Mouse (Mus musculus) CH12.LX (cell line): ENCODE data around the gene Mindy3. TPM values are rescaled to one million over a fixed set of nuclear protein-coding genes. Genes with fewer than 3 reads are reported as not detected.

ENCODE experiments used
- DNase-seq: peaks from one replicate; pipeline ENCODE4 v3.0.0-alpha.2; 2013; ENCODE audit errors: extremely low read depth
- H3K27ac ChIP-seq: 2 replicates; pipeline ENCODE4 v1.5.1; 2012; ENCODE audit warnings: low read depth, mild to moderate bottlenecking, control low read depth, moderate library complexity; ENCODE audit not compliant: insufficient read depth
- H3K27me3 ChIP-seq: replicated peaks from 2 replicates; pipeline ENCODE3; 2012; ENCODE audit warnings: inconsistent platforms
- H3K36me3 ChIP-seq, 2 experiments: replicated peaks in 1 of 2; 2 replicates each; pipeline versions ENCODE3 to v1.6.1; 2012; ENCODE audit warnings: inconsistent platforms in 1 of 2, low read length in 1 of 2, mild to moderate bottlenecking in 1 of 2, mixed read lengths in 1 of 2, moderate library complexity in 1 of 2; ENCODE audit not compliant: control insufficient read depth in 1 of 2, insufficient read depth in 1 of 2
- H3K4me1 ChIP-seq, 2 experiments: 2 replicates each; pipeline ENCODE4 v1.6.1; 2012; ENCODE audit warnings: inconsistent platforms in 1 of 2, moderate library complexity in 1 of 2; ENCODE audit not compliant: insufficient read depth in 2 of 2, control insufficient read depth in 1 of 2
- H3K4me2 ChIP-seq: 2 replicates; pipeline ENCODE4 v1.6.1; 2012; ENCODE audit warnings: low read depth, mild to moderate bottlenecking, control low read depth; ENCODE audit not compliant: poor library complexity, insufficient read depth, severe bottlenecking
- H3K4me3 ChIP-seq, 3 experiments: fragments of 150-350 bp in 1 of 3; sonication (generic) in 1 of 3; replicated peaks in 1 of 3; 2 replicates each; pipeline versions ENCODE3 to v1.5.1; 2011 to 2012; ENCODE audit warnings: low read depth in 2 of 3, low read length in 2 of 3, mild to moderate bottlenecking in 2 of 3, moderate library complexity in 2 of 3, control low read depth in 1 of 3, improper control_type of control experiment in 1 of 3, inconsistent platforms in 1 of 3, mixed read lengths in 1 of 3; ENCODE audit not compliant: poor library complexity in 1 of 3
- H3K79me2 ChIP-seq: replicated peaks from 2 replicates; pipeline ENCODE4 v1.6.1; 2012; ENCODE audit warnings: mild to moderate bottlenecking, moderate library complexity; ENCODE audit not compliant: control insufficient read depth, poor library complexity, insufficient read depth, severe bottlenecking; ENCODE audit errors: extremely low read depth
- H3K9ac ChIP-seq: 2 replicates; pipeline ENCODE4 v1.6.1; 2012; ENCODE audit warnings: low read depth, mild to moderate bottlenecking, control low read depth, moderate library complexity; ENCODE audit not compliant: insufficient read depth
- H3K9me3 ChIP-seq: replicated peaks from 2 replicates; pipeline ENCODE3; 2012; ENCODE audit warnings: low read length, inconsistent platforms, mixed read lengths
- BHLHE40 ChIP-seq: IDR thresholded peaks from 2 replicates; pipeline ENCODE4 v1.6.1; 2011; ENCODE audit warnings: mild to moderate bottlenecking, low read depth, low read length, improper control_type of control experiment
- E2F4 ChIP-seq: IDR thresholded peaks from 2 replicates; pipeline ENCODE4 v1.6.1; 2011; ENCODE audit warnings: low read depth, low read length, improper control_type of control experiment; ENCODE audit not compliant: insufficient replicate concordance
- ELF1 ChIP-seq: IDR thresholded peaks from 2 replicates; pipeline ENCODE4 v1.6.1; 2014; ENCODE audit warnings: low read depth, mild to moderate bottlenecking, inconsistent platforms, low read length, improper control_type of control experiment
- EP300 ChIP-seq: IDR thresholded peaks from 2 replicates; pipeline ENCODE4 v1.6.1; 2011; ENCODE audit warnings: low read length, improper control_type of control experiment
- IRF4 ChIP-seq: IDR thresholded peaks from 2 replicates; pipeline ENCODE4 v1.6.1; 2014; ENCODE audit warnings: low read depth, mild to moderate bottlenecking, inconsistent platforms, low read length, improper control_type of control experiment
- JUN ChIP-seq: IDR thresholded peaks from 2 replicates; pipeline ENCODE4 v1.6.1; 2011; ENCODE audit warnings: low read depth, mild to moderate bottlenecking, low read length, improper control_type of control experiment, moderate library complexity; ENCODE audit not compliant: insufficient read depth
- JUND ChIP-seq: conservative IDR thresholded peaks from 2 replicates; pipeline ENCODE4 v1.6.1; 2011; ENCODE audit warnings: low read depth, low read length, improper control_type of control experiment
- KAT2A ChIP-seq: IDR thresholded peaks from 2 replicates; pipeline ENCODE4 v1.6.1; 2012; ENCODE audit warnings: low read length, improper control_type of control experiment, inconsistent platforms; ENCODE audit not compliant: insufficient replicate concordance
- MAFK ChIP-seq: IDR thresholded peaks from 2 replicates; pipeline ENCODE4 v1.6.1; 2011; ENCODE audit warnings: low read length, improper control_type of control experiment; ENCODE audit not compliant: insufficient replicate concordance
- MAX ChIP-seq: IDR thresholded peaks from 2 replicates; pipeline ENCODE4 v1.6.1; 2011; ENCODE audit warnings: low read length, improper control_type of control experiment
- MAZ ChIP-seq: IDR thresholded peaks from 2 replicates; pipeline ENCODE4 v1.6.1; 2012; ENCODE audit warnings: low read depth, mild to moderate bottlenecking, inconsistent platforms, low read length, improper control_type of control experiment, moderate library complexity
- MXI1 ChIP-seq: IDR thresholded peaks from 2 replicates; pipeline ENCODE4 v1.6.1; 2011; ENCODE audit warnings: mild to moderate bottlenecking, low read depth, low read length, improper control_type of control experiment
- MYC ChIP-seq: IDR thresholded peaks from 2 replicates; pipeline ENCODE4 v1.6.1; 2011; ENCODE audit warnings: low read depth, mild to moderate bottlenecking, improper control_type of control experiment, low read length
- POLR2A ChIP-seq: IDR thresholded peaks from 2 replicates; pipeline ENCODE4 v1.6.1; 2011; ENCODE audit warnings: low read depth, mild to moderate bottlenecking, improper control_type of control experiment, low read length
- RAD21 ChIP-seq: IDR thresholded peaks from 2 replicates; pipeline ENCODE4 v1.6.1; 2011; ENCODE audit warnings: low read depth, mild to moderate bottlenecking, low read length, improper control_type of control experiment, moderate library complexity
- SIN3A ChIP-seq: IDR thresholded peaks from 2 replicates; pipeline ENCODE4 v1.6.1; 2012; ENCODE audit warnings: low read length, improper control_type of control experiment, inconsistent platforms
- SMC3 ChIP-seq: IDR thresholded peaks from 2 replicates; pipeline ENCODE4 v1.6.1; 2011; ENCODE audit warnings: low read depth, low read length, improper control_type of control experiment
- TBP ChIP-seq: conservative IDR thresholded peaks from 2 replicates; pipeline ENCODE4 v1.6.1; 2011; ENCODE audit warnings: low read depth, low read length, improper control_type of control experiment
- USF1 ChIP-seq: IDR thresholded peaks from 2 replicates; pipeline ENCODE4 v1.6.1; 2014; ENCODE audit warnings: low read depth, mild to moderate bottlenecking, inconsistent platforms, low read length, improper control_type of control experiment
- ZC3H11A ChIP-seq: IDR thresholded peaks from 2 replicates; pipeline ENCODE4 v1.6.1; 2012; ENCODE audit warnings: low read depth, mild to moderate bottlenecking, inconsistent platforms, low read length, improper control_type of control experiment
- dilution Hi-C: fragments of 300-500 bp; cut with MboI; formaldehyde crosslinking; loops from 2 replicates; pipeline ENCODE4 v1.14.3; 2020; ENCODE audit warnings: low sequenced_read_pairs; ENCODE audit not compliant: extremely low pct_unique_long_range_greater_than_20kb, extremely low pct_ligation_motif_present
- in situ Hi-C: fragments of 300-500 bp; cut with MboI; formaldehyde crosslinking; loops from 3 replicates; pipeline ENCODE4 v1.14.3; 2019; ENCODE audit warnings: low sequenced_read_pairs, low pct_ligation_motif_present, low pct_unique_long_range_greater_than_20kb, mixed read lengths
- polyA plus RNA-seq: library from polyadenylated mRNA; unstranded; fragments of >175 nt; gene quantifications from 2 replicates; pipeline ENCODE4 v1.2.1, GENCODE M21; 2012; ENCODE audit warnings: low read depth; ENCODE audit not compliant: insufficient read length
- total RNA-seq, 2 experiments: library from RNA; depleted of rRNA; stranded (reverse); fragments of 300-350 nt in 1 of 2; fragments of >200 nt in 1 of 2; gene quantifications; 2 replicates each; pipeline ENCODE4 v1.2.3; 2012 to 2014

The Mindy3 gene
- total and polyA plus RNA-seq, 3 experiments: 20.7 to 43.7 (median 33.8) TPM

GRCm38 (mm10) chr2:12406737-12407136, 12.5 kb downstream of the Mindy3 start (continued):
- TF ChIP-seq MAFK: no peak
- TF ChIP-seq TBP: no peak

GRCm38 (mm10) chr2:12402469-12402868, 16.8 kb downstream of the Mindy3 start:
- no peak overlapping the region for H3K27ac ChIP-seq
- DNase-seq: no peak
- dilution Hi-C loops: no loop called here
- no peak for TF ChIP-seq MAX
- TF ChIP-seq JUND: no peak
- TF ChIP-seq ZC3H11A: no peak
- TF ChIP-seq RAD21: no peak
- TF ChIP-seq SIN3A: no peak
- TF ChIP-seq MYC: no peak
- TF ChIP-seq SMC3: no peak
- TF ChIP-seq, all 38 proteins: peak for 0
- in situ Hi-C loops: no loop called here
- no peaks in the 10 kb centered on the region for H3K27me3 ChIP-seq
- no peak overlapping the region for H3K4me3 ChIP-seq
- no peak overlapping the region for H3K9ac ChIP-seq
- peaks cover 2 to 34% of the 10 kb centered on the region in 2 experiments for H3K36me3 ChIP-seq
- no peak overlapping the region for H3K4me2 ChIP-seq
- peaks cover 0 to 7% of the 10 kb centered on the region in 2 experiments; a peak in 1 of 4 replicates for H3K4me1 ChIP-seq
- H3K79me2 ChIP-seq: no peaks in the 10 kb centered on the region
- no peaks in the 10 kb centered on the region for H3K9me3 ChIP-seq

GRCm38 (mm10) chr2:12401137-12401536, 18.1 kb downstream of the Mindy3 start:
- DNase-seq: no peak
- no peak overlapping the region for H3K4me2 ChIP-seq
- TF ChIP-seq MAZ (no peak), E2F4 (no peak), JUND (no peak), EP300 (no peak), TBP (no peak), POLR2A (no peak), SMC3 (no peak), MXI1 (no peak), ELF1 (no peak), BHLHE40 (no peak), USF1 (no peak), JUN (no peak), RAD21 (no peak), IRF4 (no peak), KAT2A (no peak), MAFK (no peak), MAX (no peak)
- dilution Hi-C loops: no loop called here
- no peak overlapping the region for H3K27ac ChIP-seq
- H3K9me3 ChIP-seq: no peaks in the 10 kb centered on the region
- H3K4me3 ChIP-seq: no peak overlapping the region
- in situ Hi-C loops: no loop called here
- no peaks in the 10 kb centered on the region for H3K79me2 ChIP-seq
- H3K4me1 ChIP-seq: no peaks in the 10 kb centered on the region
- no peaks in the 10 kb centered on the region for H3K27me3 ChIP-seq
- no peak overlapping the region for H3K9ac ChIP-seq
- peaks cover 4 to 36% of the 10 kb centered on the region in 2 experiments for H3K36me3 ChIP-seq
